Mouse (Mus musculus) heart, adult 8-10 months (tissue): ENCODE measurements at regions not wholly inside any gene's neighbourhood (a gene's known extent, or its start where the extent isn't known, plus 50 kb on each side); places are given as distances from the start of the nearest gene placed in this dataset.

ENCODE experiments used
- DNase-seq: peaks from one replicate; pipeline ENCODE4 v3.0.0; 2022; ENCODE audit warnings: low spot score

DNA sequence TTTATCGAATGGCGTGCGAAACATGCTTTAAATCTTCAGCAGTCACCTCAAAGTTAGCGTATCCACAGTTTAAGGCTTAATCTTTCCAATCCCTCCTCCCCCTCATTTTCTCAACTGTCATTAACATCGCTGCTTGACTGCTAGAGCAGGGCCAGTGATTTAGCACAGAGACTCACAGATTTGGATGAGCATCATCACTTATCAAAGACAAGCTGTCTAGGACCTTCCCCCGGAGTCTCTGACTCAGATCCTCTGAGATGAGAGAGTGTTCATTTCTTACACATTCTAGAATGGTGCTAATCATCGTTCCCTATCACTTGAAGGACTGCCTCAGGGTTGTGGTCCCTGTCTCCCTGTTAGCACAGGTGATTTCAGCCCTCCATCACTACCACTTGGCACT, 112.1 kb upstream of the Tmem132c start:
- DNase-seq: no peak

DNA sequence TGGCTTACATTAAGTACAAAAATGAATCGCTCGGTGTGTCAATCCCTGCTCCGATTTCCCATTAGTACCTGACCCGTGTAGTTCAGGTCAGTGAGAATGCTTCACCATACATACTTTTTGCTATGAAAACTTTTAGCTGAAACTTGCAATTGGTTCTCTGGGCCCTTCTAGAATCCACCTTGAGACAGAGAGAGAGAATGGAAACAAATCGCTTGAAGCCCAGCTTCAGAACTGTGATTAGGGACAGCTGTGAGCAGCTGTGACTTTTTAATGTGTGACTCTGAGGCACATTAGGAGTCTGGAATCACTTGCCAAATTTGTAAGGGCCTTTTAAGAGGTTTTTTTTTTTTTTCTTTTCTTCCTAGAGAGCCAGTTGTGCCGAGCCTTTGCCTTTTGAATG, 107.2 kb upstream of the Tmem132c start:
- DNase-seq: no peak

DNA sequence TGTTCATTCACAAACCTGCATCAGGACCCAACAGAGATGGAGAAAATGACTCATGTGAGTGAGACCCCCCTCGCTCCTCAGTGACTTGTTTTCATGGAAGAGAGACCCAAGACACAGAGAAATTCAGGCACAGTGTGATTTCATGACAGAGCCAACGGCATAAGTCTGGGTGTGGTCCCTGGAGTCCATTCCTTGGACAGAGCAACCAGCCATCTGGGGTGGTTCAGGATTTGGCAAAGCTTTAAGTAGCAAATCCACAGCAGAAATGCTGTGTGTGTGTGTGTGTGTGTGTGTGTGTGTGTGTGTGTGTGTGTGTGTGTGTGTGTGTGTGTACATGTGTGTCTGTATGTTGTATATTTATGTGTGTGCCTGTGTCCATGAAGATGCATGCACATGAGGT, 101.0 kb upstream of the Tmem132c start:
- no peak for DNase-seq

DNA sequence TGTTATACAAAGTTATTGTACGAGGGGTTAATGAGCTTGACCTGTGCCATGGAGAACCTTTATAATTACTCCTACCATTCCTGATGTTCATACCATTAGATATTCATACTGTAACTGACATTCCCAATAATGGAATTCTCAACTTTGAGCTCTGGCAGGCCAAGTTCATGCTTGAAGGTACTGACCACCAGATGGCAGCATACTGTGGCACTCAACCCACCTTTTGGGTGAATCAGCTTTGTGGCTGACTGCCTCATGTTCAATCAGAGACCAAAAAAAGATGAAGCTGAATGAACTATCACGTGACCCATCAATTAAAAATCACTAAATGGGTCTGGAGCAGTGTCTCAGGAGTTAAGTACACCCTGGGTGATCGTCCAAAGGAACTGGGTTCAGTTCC, 81.3 kb upstream of the Tmem132c start:
- no peak for DNase-seq

DNA sequence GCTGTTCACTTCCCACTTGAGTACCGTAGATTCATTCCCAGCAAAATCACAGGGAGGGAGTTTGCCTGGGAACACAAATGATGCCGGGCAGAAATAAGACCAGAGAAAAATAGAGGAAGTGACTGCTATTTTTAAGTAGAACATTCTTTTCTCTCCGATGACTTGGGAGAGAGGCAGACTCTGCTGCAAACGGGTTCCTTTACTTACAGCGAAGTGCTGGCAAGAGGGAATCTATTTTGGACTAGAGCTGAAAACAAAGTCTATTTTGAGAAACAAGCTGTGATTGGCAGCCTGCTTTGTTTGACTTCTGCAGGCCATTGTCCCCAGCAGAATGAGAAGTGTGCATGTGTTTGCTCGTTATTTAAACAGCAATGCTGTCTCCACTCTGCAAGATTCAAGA, 78.2 kb upstream of the Tmem132c start:
- DNase-seq: peak; percentile 6

DNA sequence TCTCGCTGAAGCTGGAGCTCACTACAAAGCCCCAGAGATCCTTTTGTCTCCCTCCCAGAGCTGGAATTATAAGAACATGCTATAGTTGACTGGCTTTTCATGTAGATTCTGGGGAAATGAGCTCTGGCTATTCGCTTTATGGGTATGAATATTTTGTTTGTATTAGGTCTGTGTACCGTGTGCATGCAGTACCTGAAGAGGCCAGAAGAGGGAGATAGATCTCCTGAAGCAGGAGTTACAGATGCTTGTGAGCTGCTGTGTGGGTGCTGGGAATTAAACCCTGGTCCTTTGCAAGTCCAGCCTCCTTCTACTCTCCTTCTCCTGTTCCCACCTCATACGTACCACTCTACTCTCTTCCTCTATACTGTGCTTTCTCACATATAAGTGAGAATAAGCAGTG, 52.6 kb upstream of the Tmem132c start:
- DNase-seq: no peak
